Mouse (Mus musculus) erythroblast, embryonic 14.5 days (primary cell): ENCODE measurements around the gene Vps13d.

ENCODE experiments used
- GATA1 ChIP-seq: IDR thresholded peaks from 2 replicates; pipeline ENCODE4 v1.6.1; 2012; ENCODE audit warnings: low read length, inconsistent platforms, mixed read lengths
- TAL1 ChIP-seq: IDR thresholded peaks from 3 replicates; pipeline ENCODE4 v1.6.1; 2012; ENCODE audit warnings: low read length, inconsistent platforms, mixed read lengths

DNA sequence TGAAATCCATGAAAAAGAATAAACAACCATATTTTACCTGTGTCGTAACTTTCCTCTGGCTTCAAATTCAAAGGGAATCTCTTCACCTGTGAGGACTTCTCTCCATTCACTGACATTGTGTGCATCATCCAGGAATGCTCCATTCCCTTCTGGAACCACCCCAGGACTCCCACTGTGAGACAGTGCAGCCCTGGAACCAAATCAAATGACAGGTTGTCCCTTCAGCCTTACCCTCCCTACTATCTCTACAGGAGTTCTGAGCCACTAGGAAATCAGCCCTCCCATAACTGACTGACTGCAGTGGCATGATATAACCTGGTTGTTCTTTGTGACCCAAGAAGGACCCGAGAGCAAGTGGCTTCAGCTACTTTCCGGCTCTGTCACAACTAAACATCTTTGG lies 96.8 kb downstream of the Vps13d start:
- TF ChIP-seq GATA1 (no peak), TAL1 (no peak)
